Mouse (Mus musculus): ENCODE results near the gene Eif3i. TPM values are rescaled to one million over a fixed set of nuclear protein-coding genes. Genes with fewer than 3 reads are reported as not detected.

Eif3i gene
- polyA plus RNA-seq, 1 experiment = 204 TPM

DNA sequence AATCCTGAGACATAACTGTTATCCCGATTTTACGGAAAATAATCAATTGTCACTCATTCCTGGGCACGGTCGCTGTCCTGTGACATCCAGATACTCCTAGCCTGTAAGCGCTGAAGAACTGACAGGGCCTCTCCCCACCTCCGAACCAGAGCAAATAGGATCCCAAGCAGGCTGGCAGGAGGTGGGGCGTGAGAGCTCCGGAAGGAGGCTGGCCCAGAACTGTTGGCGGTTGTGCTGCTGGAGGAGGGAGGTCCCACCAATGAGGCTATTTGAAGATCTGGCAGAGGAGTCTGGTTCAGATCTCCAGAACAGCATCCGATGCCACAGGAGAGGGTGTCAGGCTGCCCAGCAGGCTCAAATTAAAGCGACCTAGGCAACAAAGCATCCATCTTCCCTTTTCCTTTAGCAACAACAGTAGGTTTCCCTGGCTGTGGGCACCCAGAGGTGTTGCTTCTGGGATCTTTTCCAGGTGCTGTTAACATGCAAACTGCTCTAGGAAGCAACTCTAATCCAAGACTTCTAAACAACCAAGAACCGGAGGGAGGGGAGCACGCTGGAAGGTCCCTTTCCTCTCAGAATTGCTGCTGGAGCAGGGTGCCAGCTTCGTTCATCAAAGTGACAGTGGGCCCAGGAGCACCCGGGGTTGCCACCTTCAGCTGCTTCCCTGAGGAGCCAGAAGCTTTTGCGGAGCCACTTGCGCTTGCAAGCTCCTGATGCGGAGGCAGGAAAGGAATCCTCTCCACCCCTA, 24.0 kb upstream of the Eif3i start:
- no peaks in the 10 kb centered on the region for H3K27me3 ChIP-seq (ENCODE audit: control insufficient read depth, insufficient read depth, low read length)
- peak overlapping the region; percentile 26 for H3K4me3 ChIP-seq (ENCODE audit: control insufficient read depth, low read depth, low read length)
- peaks cover 23% of the 10 kb centered on the region for H3K4me1 ChIP-seq (ENCODE audit: control insufficient read depth, insufficient read depth, low read length)
- peak overlapping the region; percentile 86 for H3K27ac ChIP-seq (ENCODE audit: control insufficient read depth, insufficient read depth, low read depth, low read length)
- no peaks in the 10 kb centered on the region; the same call in 1 of the 2 replicates for H3K36me3 ChIP-seq (ENCODE audit: control insufficient read depth, insufficient read depth, low read length)
- TF ChIP-seq POLR2A (IDR thresholded peaks at IDR 0.05; ENCODE audit: control insufficient read depth, low read depth, low read length) (peak; percentile 43; the same call in 1 of the 2 replicates), CTCF (IDR thresholded peaks at IDR 0.05; ENCODE audit: control insufficient read depth, insufficient read depth, insufficient replicate concordance, low read depth, low read length) (no peak)

DNA sequence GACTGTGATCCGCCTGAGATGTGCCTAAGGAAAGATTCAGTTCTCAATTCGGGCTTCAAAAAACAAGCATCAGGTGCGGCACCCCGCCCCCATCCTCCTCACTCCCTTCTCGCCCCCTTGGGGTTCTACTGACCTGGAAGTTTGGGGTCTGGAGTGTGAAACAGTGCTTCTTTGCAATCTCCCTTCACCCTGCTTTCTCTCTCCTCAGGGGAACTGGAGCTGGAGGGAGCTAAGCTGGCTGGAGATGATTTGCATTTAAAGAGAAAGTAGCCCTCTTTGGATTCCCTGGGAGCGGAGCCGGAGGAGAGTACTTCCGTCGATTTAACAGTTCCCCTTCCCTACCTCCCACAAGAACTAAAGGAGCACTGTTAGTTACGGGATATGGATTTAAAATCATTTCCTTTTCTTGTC, 23.2 kb upstream of the Eif3i start, which contains the start of gene Ccdc28b:
Ccdc28b (minus strand) TSS at position 267 of the 411 bp plus-strand sequence.
- Histone ChIP-seq H3K36me3 (ENCODE audit: control insufficient read depth, insufficient read depth, low read length) (no peaks in the 10 kb centered on the region; the same call in 1 of the 2 replicates), H3K27ac (ENCODE audit: control insufficient read depth, insufficient read depth, low read depth, low read length) (peak within 1 kb of the TSS; percentile 86), H3K4me3 (ENCODE audit: control insufficient read depth, low read depth, low read length) (peak within 1 kb of the TSS; percentile 83), H3K4me1 (ENCODE audit: control insufficient read depth, insufficient read depth, low read length) (peaks cover 23% of the 10 kb centered on the region), H3K27me3 (ENCODE audit: control insufficient read depth, insufficient read depth, low read length) (no peaks in the 10 kb centered on the region)
- no peak for TF ChIP-seq CTCF (IDR thresholded peaks at IDR 0.05; ENCODE audit: control insufficient read depth, insufficient read depth, insufficient replicate concordance, low read depth, low read length)
- TF ChIP-seq POLR2A (IDR thresholded peaks at IDR 0.05; ENCODE audit: control insufficient read depth, low read depth, low read length) = peak; percentile 27; the same call in 1 of the 2 replicates

DNA sequence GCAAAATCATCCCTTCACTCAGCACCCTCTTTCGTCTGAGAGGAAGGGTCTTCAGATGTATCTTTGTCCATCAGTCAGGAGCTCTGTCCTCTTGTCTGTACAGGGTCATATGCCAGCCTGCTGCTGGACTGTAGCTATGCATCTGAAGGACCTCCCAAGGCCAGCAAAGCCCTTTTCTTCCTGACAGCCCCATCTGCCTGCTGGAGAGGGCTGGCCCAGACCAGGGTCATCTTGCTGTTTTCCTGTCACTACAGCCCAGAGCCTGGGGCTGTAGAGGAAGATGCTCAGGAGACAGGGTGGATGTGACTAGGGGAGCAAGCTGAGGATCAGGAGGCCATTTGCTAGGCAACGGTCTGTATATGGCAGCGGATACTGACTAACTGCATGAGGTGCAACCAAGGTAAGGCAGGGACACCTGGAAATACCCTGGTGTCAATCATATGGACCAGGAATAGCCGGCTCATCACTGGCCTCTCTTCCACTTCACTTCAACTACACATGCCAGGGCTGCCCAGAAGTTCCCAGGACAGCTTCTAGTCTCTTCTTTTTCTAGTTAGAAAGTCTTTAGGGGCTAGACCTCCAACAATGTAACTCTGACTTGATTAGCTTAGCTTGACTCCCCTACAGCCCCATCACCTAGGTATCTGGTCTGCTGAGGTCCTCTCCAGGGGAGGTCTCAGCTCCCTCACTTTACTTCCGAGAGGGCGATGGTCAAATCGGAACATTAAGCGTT, 22.5 kb upstream of the Eif3i start:
- Histone ChIP-seq H3K36me3 (ENCODE audit: control insufficient read depth, insufficient read depth, low read length) (no peaks in the 10 kb centered on the region), H3K27me3 (ENCODE audit: control insufficient read depth, insufficient read depth, low read length) (no peaks in the 10 kb centered on the region), H3K4me1 (ENCODE audit: control insufficient read depth, insufficient read depth, low read length) (peaks cover 27% of the 10 kb centered on the region), H3K4me3 (ENCODE audit: control insufficient read depth, low read depth, low read length) (peak overlapping the region; percentile 45), H3K27ac (ENCODE audit: control insufficient read depth, insufficient read depth, low read depth, low read length) (peak overlapping the region; percentile 22)
- TF ChIP-seq CTCF (IDR thresholded peaks at IDR 0.05; ENCODE audit: control insufficient read depth, insufficient read depth, insufficient replicate concordance, low read depth, low read length) (no peak), POLR2A (IDR thresholded peaks at IDR 0.05; ENCODE audit: control insufficient read depth, low read depth, low read length) (no peak)

DNA sequence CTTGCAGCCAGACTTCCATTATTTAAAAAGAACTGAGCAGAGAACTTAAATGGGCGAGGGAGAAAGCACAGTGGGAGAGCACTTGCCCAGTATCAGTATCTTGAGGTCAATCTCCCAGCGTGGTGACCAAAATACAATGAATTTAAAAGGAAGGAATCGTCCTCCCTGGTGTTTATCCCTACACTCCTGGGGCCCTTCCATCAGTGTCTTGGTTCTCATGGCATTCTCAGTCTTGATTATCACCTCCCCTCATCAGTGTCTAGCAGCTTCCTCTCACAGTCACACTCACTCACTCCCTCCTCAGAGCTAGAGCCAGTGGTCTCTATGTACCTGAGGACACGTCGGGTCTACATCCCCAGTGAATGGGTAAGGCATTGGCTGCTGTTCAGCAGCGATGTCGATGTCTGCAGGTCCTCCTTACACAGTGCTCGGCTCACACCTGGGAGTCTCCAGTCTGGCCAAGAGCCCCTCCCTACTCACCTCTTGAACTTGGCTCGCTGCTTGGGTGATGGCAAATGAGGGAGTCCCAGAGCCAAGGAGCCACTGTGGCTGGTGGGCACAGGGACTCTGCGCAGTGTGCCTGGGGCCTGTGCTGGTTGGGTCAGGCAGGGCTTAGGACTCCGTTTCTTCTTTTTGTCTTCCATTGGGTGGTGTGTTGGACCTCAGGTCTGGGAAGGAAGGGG, 21.8 kb upstream of the Eif3i start:
- H3K4me1 ChIP-seq (ENCODE audit: control insufficient read depth, insufficient read depth, low read length) = peaks cover 29% of the 10 kb centered on the region
- H3K27me3 ChIP-seq (ENCODE audit: control insufficient read depth, insufficient read depth, low read length) = no peaks in the 10 kb centered on the region
- TF ChIP-seq POLR2A (IDR thresholded peaks at IDR 0.05; ENCODE audit: control insufficient read depth, low read depth, low read length) (no peak), CTCF (IDR thresholded peaks at IDR 0.05; ENCODE audit: control insufficient read depth, insufficient read depth, insufficient replicate concordance, low read depth, low read length) (no peak)
- H3K4me3 ChIP-seq (ENCODE audit: control insufficient read depth, low read depth, low read length) = peak overlapping the region; percentile 36
- H3K27ac ChIP-seq (ENCODE audit: control insufficient read depth, insufficient read depth, low read depth, low read length) = peak overlapping the region; percentile 22
- no peaks in the 10 kb centered on the region for H3K36me3 ChIP-seq (ENCODE audit: control insufficient read depth, insufficient read depth, low read length)

DNA sequence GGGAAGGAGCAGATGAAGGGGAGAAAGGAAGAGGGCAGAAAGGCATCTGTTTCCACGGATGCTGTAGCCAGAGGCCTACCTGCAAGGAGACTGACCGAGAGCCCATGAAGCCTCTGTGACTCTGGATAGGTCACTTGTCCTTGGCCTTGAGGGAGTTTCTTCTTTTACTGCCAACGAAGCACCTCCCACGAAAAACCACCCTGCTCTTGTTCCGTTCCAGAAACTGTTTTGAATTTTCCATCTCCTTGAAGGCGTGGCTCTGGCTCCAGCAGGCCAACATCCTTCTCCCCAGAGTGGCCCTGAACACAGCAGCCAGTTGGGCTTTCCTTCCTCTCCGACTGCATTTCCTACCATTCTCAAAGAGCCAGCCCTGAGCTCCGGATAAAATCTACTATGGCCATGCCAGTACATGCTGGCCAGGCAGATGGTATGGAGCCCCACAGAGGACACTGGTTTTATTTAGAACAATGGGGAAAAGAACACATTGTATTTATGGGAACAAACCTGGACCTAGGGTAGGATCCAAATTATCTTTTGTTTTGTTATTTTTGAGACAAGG, 20.9 kb upstream of the Eif3i start:
- TF ChIP-seq POLR2A (IDR thresholded peaks at IDR 0.05; ENCODE audit: control insufficient read depth, low read depth, low read length) (peak; percentile 18; the same call in 1 of the 2 replicates), CTCF (IDR thresholded peaks at IDR 0.05; ENCODE audit: control insufficient read depth, insufficient read depth, insufficient replicate concordance, low read depth, low read length) (no peak)
- H3K4me3 ChIP-seq (ENCODE audit: control insufficient read depth, low read depth, low read length) = peak overlapping the region; percentile 44
- no peaks in the 10 kb centered on the region for H3K27me3 ChIP-seq (ENCODE audit: control insufficient read depth, insufficient read depth, low read length)
- H3K4me1 ChIP-seq (ENCODE audit: control insufficient read depth, insufficient read depth, low read length) = peaks cover 32% of the 10 kb centered on the region
- H3K36me3 ChIP-seq (ENCODE audit: control insufficient read depth, insufficient read depth, low read length) = no peaks in the 10 kb centered on the region; the same call in 1 of the 2 replicates
- peak overlapping the region; percentile 83 for H3K27ac ChIP-seq (ENCODE audit: control insufficient read depth, insufficient read depth, low read depth, low read length)

DNA sequence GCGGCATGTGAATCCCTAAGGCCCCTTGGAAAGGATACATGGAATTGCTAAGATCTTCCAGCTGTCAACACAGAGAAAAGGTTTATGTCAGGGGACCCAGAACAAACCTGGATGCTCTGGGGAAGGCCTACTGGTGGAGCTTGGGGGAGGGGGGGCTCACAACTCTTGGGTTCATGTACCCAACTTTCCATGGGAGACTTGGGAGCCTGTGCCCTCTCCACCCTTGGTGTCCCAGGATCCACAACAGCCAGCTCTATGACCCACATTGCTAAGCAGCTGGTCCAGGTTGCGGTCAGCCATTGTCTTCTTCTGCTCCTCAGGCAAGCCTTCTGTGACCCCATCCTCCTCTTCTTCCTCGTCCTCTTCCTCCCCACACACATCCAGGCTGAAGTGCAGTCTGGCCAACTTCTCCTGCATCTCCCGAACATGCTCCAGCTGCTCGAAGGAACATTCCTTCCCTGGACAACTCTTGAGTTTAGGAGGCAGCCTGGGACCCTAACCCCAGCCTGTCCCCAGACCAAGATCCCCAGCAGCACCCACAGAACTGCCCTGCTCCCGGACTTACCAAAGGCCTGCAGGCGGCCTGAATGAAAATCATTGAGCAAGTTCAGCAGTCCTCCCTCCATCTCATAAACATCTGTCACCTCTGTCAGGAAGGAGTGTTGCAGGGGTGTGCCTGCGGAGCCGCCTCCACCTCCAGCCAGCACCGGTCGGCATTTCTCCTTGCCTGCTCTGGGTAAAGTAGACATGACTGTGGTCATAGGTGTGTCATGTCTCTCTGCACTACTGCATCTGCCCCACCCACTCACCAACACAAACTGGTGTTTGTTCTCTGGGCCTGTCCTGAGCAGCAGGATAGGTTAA, 20.2 kb upstream of the Eif3i start:
- peaks cover 35% of the 10 kb centered on the region for H3K4me1 ChIP-seq (ENCODE audit: control insufficient read depth, insufficient read depth, low read length)

More for the DNA sequence above, 20.2 kb upstream of the Eif3i start:
- peak overlapping the region; percentile 83 for H3K27ac ChIP-seq (ENCODE audit: control insufficient read depth, insufficient read depth, low read depth, low read length)
- no peaks in the 10 kb centered on the region; the same call in 1 of the 2 replicates for H3K36me3 ChIP-seq (ENCODE audit: control insufficient read depth, insufficient read depth, low read length)
- peak overlapping the region; percentile 44 for H3K4me3 ChIP-seq (ENCODE audit: control insufficient read depth, low read depth, low read length)
- no peak for TF ChIP-seq POLR2A (IDR thresholded peaks at IDR 0.05; ENCODE audit: control insufficient read depth, low read depth, low read length)
- TF ChIP-seq CTCF (IDR thresholded peaks at IDR 0.05; ENCODE audit: control insufficient read depth, insufficient read depth, insufficient replicate concordance, low read depth, low read length) = no peak
- H3K27me3 ChIP-seq (ENCODE audit: control insufficient read depth, insufficient read depth, low read length) = no peaks in the 10 kb centered on the region

All from testis, adult 2 months (tissue).